Mouse (Mus musculus): ENCODE measurements at regions not wholly inside any gene's neighbourhood (a gene's known extent, or its start where the extent isn't known, plus 50 kb on each side); places are given as distances from the start of the nearest gene placed in this dataset.

GRCm38 (mm10) chr7:58310096-58310495, 345.9 kb upstream of the Atp10a start:
- H3K4me1 ChIP-seq (ENCODE audit: insufficient read depth, low read depth, low read length): no peaks in the 10 kb centered on the region
- no peaks in the 10 kb centered on the region for H3K27me3 ChIP-seq (replicated peaks; ENCODE audit: insufficient read depth, low read length)
- no peak overlapping the region for H3K4me3 ChIP-seq (ENCODE audit: low read depth, low read length)
- H3K4me2 ChIP-seq (replicated peaks; ENCODE audit: low read depth, low read length): no peak overlapping the region
- H3K9me3 ChIP-seq (ENCODE audit: low read length): no peaks in the 10 kb centered on the region
- H3K27ac ChIP-seq (ENCODE audit: low read length): no peak overlapping the region
- ATAC-seq (no peak), DNase-seq (ENCODE audit: low spot score) (no peak)
- no peak overlapping the region for H3K9ac ChIP-seq (replicated peaks; ENCODE audit: low read depth)
- TF ChIP-seq EP300 (IDR thresholded peaks at IDR 0.05): no peak
- TF ChIP-seq CTCF (IDR thresholded peaks at IDR 0.05): no peak
- 56% methylated on average over 2 of the region's 2 CpGs for WGBS
- no peaks in the 10 kb centered on the region for H3K36me3 ChIP-seq (ENCODE audit: insufficient read depth, low read length)

- TF ChIP-seq EP300 (IDR thresholded peaks at IDR 0.05) (no peak), CTCF (IDR thresholded peaks at IDR 0.05) (no peak)
- H3K4me2 ChIP-seq (replicated peaks; ENCODE audit: low read depth, low read length): no peak overlapping the region
- H3K9ac ChIP-seq (replicated peaks; ENCODE audit: low read depth): no peak overlapping the region
- ATAC-seq (no peak), DNase-seq (ENCODE audit: low spot score) (no peak)
- 28% methylated on average over 1 of the region's 1 CpGs for WGBS
- no peaks in the 10 kb centered on the region for H3K27me3 ChIP-seq (replicated peaks; ENCODE audit: insufficient read depth, low read length)
- H3K27ac ChIP-seq (ENCODE audit: low read length): no peak overlapping the region
- no peaks in the 10 kb centered on the region for H3K4me1 ChIP-seq (ENCODE audit: insufficient read depth, low read depth, low read length)
- no peak overlapping the region for H3K4me3 ChIP-seq (ENCODE audit: low read depth, low read length)
- no peaks in the 10 kb centered on the region for H3K36me3 ChIP-seq (ENCODE audit: insufficient read depth, low read length)
- H3K9me3 ChIP-seq (ENCODE audit: low read length): no peaks in the 10 kb centered on the region
These were observed 333.6 kb upstream of the Atp10a start for GRCm38 (mm10) chr7:58322381-58322780.

DNA sequence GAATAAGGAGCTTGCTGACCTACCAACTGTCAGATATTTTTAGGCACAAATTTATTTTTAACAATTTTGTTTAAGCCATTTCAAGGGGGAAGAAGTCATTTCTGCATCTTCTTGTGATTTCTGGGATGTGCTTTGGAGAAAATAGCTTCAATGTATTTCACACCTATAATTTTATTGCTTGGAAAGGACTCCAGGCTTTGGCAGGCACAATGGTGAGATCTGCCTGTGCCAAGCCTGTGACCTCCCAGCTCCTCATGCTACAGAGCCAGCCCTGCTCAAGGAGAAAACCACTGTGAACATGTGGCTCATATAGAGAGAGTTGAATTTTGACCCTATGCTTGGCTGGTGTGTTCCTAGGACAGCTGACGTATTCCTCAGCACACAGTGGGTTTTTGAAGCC, 288.6 kb upstream of the Atp10a start:
- DNase-seq (ENCODE audit: low spot score) (no peak), ATAC-seq (no peak)
- H3K27me3 ChIP-seq (replicated peaks; ENCODE audit: insufficient read depth, low read length): no peaks in the 10 kb centered on the region
- TF ChIP-seq CTCF (IDR thresholded peaks at IDR 0.05): no peak
- TF ChIP-seq EP300 (IDR thresholded peaks at IDR 0.05): no peak
- no peaks in the 10 kb centered on the region for H3K4me1 ChIP-seq (ENCODE audit: insufficient read depth, low read depth, low read length)
- no peaks in the 10 kb centered on the region for H3K36me3 ChIP-seq (ENCODE audit: insufficient read depth, low read length)
- H3K9ac ChIP-seq (replicated peaks; ENCODE audit: low read depth): no peak overlapping the region
- no peaks in the 10 kb centered on the region for H3K9me3 ChIP-seq (ENCODE audit: low read length)
- no peak overlapping the region for H3K4me3 ChIP-seq (ENCODE audit: low read depth, low read length)
- 67% methylated on average over 1 of the region's 1 CpGs for WGBS
- H3K4me2 ChIP-seq (replicated peaks; ENCODE audit: low read depth, low read length): no peak overlapping the region
- H3K27ac ChIP-seq (ENCODE audit: low read length): no peak overlapping the region

GRCm38 (mm10) chr7:58383401-58383800, 272.6 kb upstream of the Atp10a start:
- Histone ChIP-seq H3K9me3 (ENCODE audit: low read length) (no peaks in the 10 kb centered on the region), H3K27me3 (replicated peaks; ENCODE audit: insufficient read depth, low read length) (no peaks in the 10 kb centered on the region), H3K27ac (ENCODE audit: low read length) (no peak overlapping the region), H3K4me1 (ENCODE audit: insufficient read depth, low read depth, low read length) (no peaks in the 10 kb centered on the region), H3K36me3 (ENCODE audit: insufficient read depth, low read length) (no peaks in the 10 kb centered on the region), H3K4me2 (replicated peaks; ENCODE audit: low read depth, low read length) (no peak overlapping the region), H3K9ac (replicated peaks; ENCODE audit: low read depth) (no peak overlapping the region), H3K4me3 (ENCODE audit: low read depth, low read length) (no peak overlapping the region)
- TF ChIP-seq CTCF (IDR thresholded peaks at IDR 0.05) (no peak), EP300 (IDR thresholded peaks at IDR 0.05) (no peak)
- ATAC-seq: no peak
- DNase-seq (ENCODE audit: low spot score): no peak
- WGBS: 32% methylated on average over 1 of the region's 1 CpGs

GRCm38 (mm10) chr7:58388326-58388725, 267.6 kb upstream of the Atp10a start:
- TF ChIP-seq EP300 (IDR thresholded peaks at IDR 0.05) (no peak), CTCF (IDR thresholded peaks at IDR 0.05) (no peak)
- Histone ChIP-seq H3K4me1 (ENCODE audit: insufficient read depth, low read depth, low read length) (no peaks in the 10 kb centered on the region), H3K27me3 (replicated peaks; ENCODE audit: insufficient read depth, low read length) (no peaks in the 10 kb centered on the region), H3K27ac (ENCODE audit: low read length) (no peak overlapping the region), H3K4me3 (ENCODE audit: low read depth, low read length) (no peak overlapping the region), H3K36me3 (ENCODE audit: insufficient read depth, low read length) (no peaks in the 10 kb centered on the region), H3K9me3 (ENCODE audit: low read length) (no peaks in the 10 kb centered on the region), H3K9ac (replicated peaks; ENCODE audit: low read depth) (no peak overlapping the region), H3K4me2 (replicated peaks; ENCODE audit: low read depth, low read length) (no peak overlapping the region)
- ATAC-seq (no peak), DNase-seq (ENCODE audit: low spot score) (no peak)
- WGBS: 32% methylated on average over 1 of the region's 1 CpGs

GRCm38 (mm10) chr7:58392391-58393115, 263.4 kb upstream of the Atp10a start:
- Histone ChIP-seq H3K27ac (ENCODE audit: low read length) (no peak overlapping the region), H3K9ac (replicated peaks; ENCODE audit: low read depth) (no peak overlapping the region), H3K4me3 (ENCODE audit: low read depth, low read length) (no peak overlapping the region), H3K4me1 (ENCODE audit: insufficient read depth, low read depth, low read length) (no peaks in the 10 kb centered on the region), H3K9me3 (ENCODE audit: low read length) (no peaks in the 10 kb centered on the region), H3K27me3 (replicated peaks; ENCODE audit: insufficient read depth, low read length) (no peaks in the 10 kb centered on the region), H3K36me3 (ENCODE audit: insufficient read depth, low read length) (no peaks in the 10 kb centered on the region), H3K4me2 (replicated peaks; ENCODE audit: low read depth, low read length) (no peak overlapping the region)
- DNase-seq (ENCODE audit: low spot score) (no peak), ATAC-seq (no peak)
- no peak for TF ChIP-seq CTCF (IDR thresholded peaks at IDR 0.05)
- TF ChIP-seq EP300 (IDR thresholded peaks at IDR 0.05): no peak
- 73% methylated on average over 4 of the region's 4 CpGs for WGBS

Data from lung, postnatal 0 days (tissue).